Mouse (Mus musculus) spleen, postnatal 10 days (tissue): ENCODE measurements around the gene Rnd2.
"Not testable (repeated sequence)": the region's sequence is repeated elsewhere in the genome, so short reads cannot be mapped to it uniquely, and the experiment has no call there.

Source experiments
- DNase-seq, 2 experiments: peaks; one replicate each; pipeline ENCODE4 v3.0.0; 2021 to 2022; ENCODE audit warnings: low spot score in 2 of 2

Gene Rnd2

DNA sequence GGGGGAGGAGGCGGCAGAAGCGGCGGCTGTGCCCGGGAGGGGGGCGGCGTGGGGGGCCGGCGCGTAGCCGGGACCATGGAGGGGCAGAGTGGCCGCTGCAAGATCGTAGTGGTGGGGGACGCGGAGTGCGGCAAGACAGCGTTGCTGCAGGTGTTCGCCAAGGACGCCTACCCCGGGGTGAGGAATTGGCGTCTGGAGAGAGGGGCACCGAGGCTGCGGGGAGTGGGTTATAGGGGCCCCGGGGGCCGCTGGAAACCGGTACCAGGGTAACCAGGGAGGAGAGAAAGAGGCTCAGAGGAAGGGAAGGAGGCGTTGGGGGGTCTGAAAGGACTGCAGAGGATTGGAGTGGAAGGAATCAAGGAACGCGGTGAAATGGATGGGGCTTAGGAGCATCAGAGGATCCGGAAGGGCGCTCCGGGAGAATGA, 3.5 kb downstream of the Rnd2 start:
- no peak for DNase-seq

DNA sequence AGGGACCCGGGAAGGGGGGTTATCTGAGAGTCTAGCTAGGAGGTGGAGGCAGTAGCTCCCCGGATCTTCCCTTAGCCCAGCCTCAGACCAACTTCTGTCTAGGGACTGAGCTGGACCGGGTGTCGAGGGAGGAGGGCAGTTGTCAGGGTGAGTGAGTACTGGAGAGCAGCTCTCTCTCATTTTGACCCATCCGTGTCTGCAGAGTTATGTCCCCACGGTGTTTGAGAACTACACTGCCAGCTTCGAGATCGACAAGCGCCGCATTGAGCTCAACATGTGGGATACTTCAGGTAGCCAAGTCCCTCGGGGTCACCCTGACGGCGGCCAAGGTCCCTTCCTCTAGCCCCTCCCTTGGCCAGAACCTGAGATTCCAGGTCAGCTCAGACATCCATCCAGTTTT, 3.9 kb downstream of the Rnd2 start:
- no peak for DNase-seq

GRCm38 (mm10) chr11:101469155-101469554, 4.4 kb downstream of the Rnd2 start:
- DNase-seq = no peak

DNA sequence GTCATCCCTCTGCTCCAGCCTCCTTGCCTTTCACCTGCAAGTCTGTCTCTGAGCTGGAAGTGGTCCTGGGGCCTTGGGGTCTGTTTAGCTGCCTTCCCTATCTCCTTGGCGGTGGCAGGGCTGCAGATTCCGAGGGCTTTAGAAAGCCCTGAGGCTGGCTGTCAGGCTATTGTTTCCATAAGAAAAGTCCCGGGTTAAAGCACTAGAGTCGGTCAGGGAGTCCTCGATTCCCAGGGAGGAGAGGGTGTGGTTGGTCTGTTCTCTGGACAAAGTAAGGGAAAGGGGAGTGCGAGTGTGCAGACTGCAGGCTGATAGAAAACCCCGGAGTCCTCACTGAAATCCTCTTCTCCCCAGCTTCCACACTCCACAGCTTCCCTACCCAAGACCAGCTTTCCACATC, 5.4 kb downstream of the Rnd2 start:
- DNase-seq = no peak

DNA sequence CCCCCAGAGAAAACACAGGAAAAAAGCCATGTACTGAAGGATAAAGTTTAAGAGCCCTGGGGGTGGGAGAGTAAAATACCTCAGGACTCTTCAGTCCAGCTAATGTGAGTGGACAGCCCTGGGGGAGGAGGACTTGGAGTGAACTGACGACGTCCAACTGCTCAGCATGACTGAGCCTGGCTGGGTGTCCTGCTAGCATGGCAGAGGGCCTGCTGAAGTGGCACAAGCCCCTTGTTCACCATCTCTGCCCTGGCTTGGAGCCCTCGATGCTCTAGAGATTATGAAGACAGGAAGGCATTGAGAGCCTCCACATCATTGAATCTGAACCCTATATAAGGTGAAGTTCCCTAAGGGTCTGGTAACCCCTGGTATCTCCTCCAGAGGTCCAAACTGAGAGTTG, 7.1 kb downstream of the Rnd2 start:
- no peak for DNase-seq

DNA sequence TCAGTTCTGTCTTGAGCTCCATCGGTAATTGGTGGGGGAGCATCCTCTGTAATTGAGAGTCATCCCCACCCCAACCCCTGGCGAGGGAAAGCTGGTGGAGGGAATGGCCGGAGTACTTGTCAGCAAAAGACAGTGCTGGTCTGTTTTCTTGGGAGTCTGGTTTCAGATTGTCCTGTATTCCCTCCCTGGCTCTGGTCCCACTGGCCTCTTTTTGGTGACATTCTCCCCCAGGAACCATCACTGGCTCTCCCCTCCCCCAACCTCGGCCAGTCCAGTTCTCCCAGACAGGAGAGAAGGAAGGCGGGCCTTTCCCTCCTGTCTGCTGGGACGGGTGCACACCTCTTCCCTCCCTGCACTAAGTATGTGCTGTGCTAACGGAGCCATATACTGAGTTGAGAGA, 7.5 kb downstream of the Rnd2 start:
- no peak for DNase-seq

DNA sequence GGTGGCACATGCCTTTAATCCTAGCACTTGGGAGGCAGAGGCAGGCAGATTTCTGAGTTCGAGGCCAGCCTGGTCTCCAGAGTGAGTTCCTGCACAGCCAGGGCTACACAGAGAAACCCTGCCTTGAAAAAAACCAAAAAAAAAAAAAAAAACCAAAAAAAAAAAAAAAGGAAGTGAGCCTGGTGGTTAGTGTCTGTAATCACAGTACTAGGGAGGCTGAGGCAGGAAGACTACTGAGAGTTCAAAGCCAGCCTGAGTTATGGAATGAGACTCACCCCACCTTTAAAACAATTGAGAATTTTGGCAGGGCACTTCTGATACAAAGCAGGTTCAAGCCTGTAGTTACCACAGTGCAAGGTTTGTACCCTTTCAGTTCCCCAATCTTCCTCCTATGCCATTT, 8.9 kb downstream of the Rnd2 start:
- DNase-seq = not testable (repeated sequence)

DNA sequence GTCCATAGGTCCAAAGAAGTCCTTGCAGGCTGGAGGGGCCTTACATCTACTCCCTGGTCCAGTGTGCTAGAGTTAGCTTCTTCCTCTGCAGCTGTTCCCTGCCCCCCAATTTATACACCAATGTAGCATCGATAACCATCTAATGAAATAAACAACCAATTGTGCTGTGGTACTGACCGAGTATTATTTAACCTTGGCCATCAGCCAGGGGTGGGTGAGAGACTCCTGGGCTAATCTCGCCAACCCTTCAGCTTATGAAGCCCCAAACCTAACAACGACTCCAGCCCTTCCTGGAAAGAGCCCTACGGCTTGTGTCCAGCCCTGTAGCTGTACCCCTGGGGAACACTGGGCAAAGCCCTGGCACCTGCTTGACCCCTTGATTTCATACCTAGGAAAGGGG, 9.5 kb downstream of the Rnd2 start:
- no peak for DNase-seq

DNA sequence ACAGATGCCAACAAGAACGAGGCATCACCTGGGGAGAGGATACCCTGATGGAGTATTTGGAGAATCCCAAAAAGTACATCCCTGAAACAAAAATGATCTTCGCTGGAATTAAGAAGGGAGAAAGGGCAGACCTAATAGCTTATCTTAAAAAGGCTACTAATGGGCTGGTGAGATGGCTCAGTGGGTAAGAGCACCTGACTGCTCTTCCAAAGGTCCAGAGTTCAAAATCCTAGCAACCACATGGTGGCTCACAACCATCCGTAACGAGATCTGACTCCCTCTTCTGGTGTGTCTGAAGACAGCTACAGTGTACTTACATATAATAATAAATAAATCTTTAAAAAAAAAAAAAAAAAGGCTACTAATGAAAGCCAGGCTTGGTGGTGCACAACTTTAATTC, 11.6 kb downstream of the Rnd2 start:
- DNase-seq = not testable (repeated sequence)

DNA sequence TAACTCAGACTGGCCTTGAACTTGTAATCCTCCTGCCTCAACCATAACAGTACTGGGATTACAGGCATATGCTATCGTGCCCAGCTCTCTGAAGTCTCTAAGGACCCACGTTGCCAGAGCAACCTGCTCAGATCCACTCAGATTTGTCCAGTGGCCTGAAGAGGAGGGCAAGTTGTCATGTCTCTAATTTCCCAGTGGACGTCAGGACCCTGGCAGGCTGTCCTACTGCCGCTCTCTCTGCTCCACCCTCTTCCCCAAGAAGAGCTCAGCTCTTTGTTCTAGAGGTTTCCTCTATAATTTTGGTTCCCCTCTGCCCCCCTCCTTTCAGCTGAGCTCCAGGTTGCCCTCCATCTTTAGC, 12.4 kb downstream of the Rnd2 start:
- no peak for DNase-seq

DNA sequence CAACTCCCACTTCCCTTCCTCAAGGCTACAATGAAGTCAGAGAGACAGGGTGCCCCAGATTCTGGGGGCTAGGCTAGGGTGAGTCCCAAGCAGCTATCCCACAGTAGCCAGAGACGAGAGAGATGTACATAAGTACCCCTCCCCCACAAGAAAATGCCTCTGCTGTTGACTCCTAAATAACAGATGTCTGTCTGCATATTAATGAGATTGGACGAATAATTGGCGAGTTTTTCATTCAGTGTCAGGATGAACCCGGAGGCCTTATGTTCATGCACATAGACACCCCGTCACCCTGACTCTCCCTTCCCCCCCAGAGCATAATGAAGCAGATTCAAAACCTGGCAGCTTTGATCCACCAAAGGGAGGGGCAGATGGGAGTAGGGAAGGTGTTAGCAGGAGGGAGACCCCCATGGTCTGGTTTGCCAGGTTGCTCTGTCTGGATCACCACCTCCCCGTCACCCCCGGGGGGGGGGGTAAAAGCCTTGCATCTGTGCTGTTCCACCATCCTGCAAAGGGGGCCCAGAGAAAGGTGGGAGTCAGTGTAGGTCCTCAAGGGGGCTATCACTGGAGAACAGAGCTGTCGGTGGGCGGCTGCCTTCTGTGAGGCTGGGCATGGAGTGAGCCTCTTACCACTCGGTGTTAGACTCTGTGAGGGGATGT, 12.9 kb downstream of the Rnd2 start:
- DNase-seq = no peak

DNA sequence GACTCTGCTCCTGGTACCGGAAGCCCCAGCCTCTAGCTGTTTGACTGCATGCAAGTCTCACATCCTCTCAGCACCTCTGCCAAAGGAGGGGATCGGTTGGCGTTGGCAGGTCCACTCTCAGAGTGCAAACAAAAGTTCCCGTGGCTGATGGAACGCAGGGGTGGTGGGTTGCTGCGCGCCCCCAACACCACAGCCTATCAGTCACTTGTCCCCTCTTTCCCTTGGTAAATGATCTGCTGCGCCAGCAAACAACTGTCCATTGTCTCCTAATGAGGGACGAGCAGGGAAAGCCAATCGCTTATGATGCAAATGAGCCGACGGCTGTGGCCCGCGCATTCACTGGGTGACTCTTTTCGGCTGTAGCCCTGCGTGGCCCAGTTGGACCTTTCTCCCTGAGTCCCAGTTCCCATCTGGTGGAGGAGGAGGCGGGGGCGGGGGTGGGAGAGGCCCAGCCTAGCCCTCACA, 14.4 kb downstream of the Rnd2 start:
- no peak for DNase-seq

- no peak for DNase-seq
These were observed 16.1 kb downstream of the Rnd2 start for GRCm38 (mm10) chr11:101480912-101481311.

- no peak for DNase-seq
These were observed 19.0 kb downstream of the Rnd2 start for GRCm38 (mm10) chr11:101483804-101484203.

- DNase-seq = peak in 1 of 2 experiments; percentile 66
These were observed 19.4 kb downstream of the Rnd2 start for GRCm38 (mm10) chr11:101484245-101484644.

GRCm38 (mm10) chr11:101484814-101485213, 20.0 kb downstream of the Rnd2 start:
- peak in 1 of 2 experiments; percentile 29 for DNase-seq

GRCm38 (mm10) chr11:101485509-101486028, 20.8 kb downstream of the Rnd2 start:
- DNase-seq = peak in 1 of 2 experiments; percentile 64

- DNase-seq = no peak
These were observed 21.3 kb downstream of the Rnd2 start for GRCm38 (mm10) chr11:101486126-101486525.

GRCm38 (mm10) chr11:101506269-101506780, 41.5 kb downstream of the Rnd2 start:
- DNase-seq = no peak

GRCm38 (mm10) chr11:101507090-101507489, 42.3 kb downstream of the Rnd2 start:
- no peak for DNase-seq

DNA sequence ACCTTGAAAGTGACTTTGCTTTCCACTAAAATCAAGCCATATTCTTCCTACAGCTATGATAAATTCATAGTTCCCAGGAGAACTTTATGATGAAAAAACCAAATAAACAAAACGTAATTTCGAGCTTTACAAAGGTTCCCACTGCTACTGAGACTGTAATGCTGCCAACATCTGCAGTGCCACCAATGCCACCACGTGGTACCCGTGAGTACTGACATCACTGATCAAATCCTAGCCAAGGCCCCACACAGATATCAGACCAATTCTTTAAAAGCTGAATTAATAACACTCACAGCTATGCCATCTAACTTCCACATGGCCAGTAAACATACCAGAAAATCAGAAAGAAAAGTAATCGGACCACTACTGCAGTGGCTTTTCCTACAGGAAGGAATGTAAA, 54.1 kb downstream of the Rnd2 start:
- no peak for DNase-seq

DNA sequence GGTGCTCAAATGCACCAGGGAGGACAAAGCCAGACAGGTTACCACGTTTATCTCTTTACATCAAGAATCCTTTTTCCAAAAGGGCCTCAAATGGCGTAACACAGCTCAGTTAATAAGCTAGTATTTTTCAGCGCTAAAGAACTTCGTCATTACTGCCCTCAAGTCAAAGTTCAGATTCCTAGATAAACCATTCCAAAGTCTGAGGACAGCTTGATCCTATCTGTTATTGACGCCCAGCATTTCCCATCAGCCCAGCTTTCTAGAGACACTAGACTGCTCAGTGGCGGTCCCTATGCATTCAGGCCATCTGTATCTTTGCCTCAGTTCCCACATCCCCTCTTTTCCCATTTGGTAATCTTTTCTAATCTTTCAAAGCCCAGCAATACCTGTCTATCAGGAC, 54.6 kb downstream of the Rnd2 start:
- DNase-seq = no peak
